Mouse (Mus musculus): ENCODE measurements around the gene Gpatch8.

DNA sequence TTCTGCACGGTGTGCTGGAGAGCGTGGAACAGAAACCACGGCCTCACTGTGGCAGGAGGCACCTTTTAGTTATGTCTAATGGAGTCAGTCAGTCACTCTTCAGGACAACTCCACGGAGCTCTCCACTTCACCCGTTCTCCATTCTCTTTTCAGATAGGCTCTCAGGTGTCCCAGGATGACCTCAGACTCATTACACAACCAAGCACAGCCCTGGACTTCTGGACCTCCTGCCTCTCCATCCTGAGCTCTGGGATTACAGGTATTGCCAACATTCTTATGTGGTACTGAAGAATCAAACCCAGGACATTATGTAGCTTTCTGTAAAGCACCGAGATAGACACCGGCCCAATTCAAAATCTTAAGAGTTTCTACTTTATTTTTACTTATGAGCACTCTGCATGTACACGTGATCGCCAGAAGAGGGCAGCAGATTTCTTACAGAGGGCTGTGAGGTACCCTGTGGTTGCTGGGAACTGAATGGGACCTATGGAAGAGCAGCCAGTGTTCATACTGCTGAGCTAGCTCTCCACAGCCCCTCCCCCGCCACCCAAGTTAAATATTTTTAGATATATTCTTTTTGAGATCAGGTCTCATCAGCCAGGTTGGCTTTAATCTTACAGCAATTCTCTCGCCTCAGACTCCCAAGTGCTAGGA, 69.3 kb downstream of the Gpatch8 start:
- TF ChIP-seq POLR2AphosphoS2 (IDR thresholded peaks at IDR 0.05; ENCODE audit: insufficient read length, low read depth) (no peak), POLR2A (IDR thresholded peaks at IDR 0.05; ENCODE audit: insufficient read length, low read depth) (no peak), MAX (IDR thresholded peaks at IDR 0.05; ENCODE audit: low read depth) (no peak), E2F4 (IDR thresholded peaks at IDR 0.05; ENCODE audit: insufficient read depth) (no peak), USF1 (IDR thresholded peaks at IDR 0.05; ENCODE audit: low read depth) (peak; percentile 70), REST (IDR thresholded peaks at IDR 0.05; ENCODE audit: insufficient read depth, insufficient read length) (no peak), TCF12 (IDR thresholded peaks at IDR 0.05; ENCODE audit: insufficient read depth, poor library complexity, severe bottlenecking) (no peak), MYOD1 (IDR thresholded peaks at IDR 0.05; ENCODE audit: control insufficient read depth in 1 of 3, insufficient read length in 2 of 3, low read depth in 2 of 3) (no peak), MYOG (IDR thresholded peaks at IDR 0.05; ENCODE audit: control insufficient read depth in 1 of 3, insufficient read depth in 1 of 3, insufficient read length in 2 of 3, low read depth in 2 of 3) (no peak)

Data from myocyte (in vitro differentiated cells).